Mouse (Mus musculus): ENCODE measurements around the gene Stk17b. TPM values are rescaled to one million over a fixed set of nuclear protein-coding genes. Genes with fewer than 3 reads are reported as not detected.
"Not testable (repeated sequence)": the region's sequence is repeated elsewhere in the genome, so short reads cannot be mapped to it uniquely, and the experiment has no call there.

The Stk17b gene
- total RNA-seq, 4 experiments from 2014 or later = 7.7 to 13.1 (median 11.4) TPM

DNA sequence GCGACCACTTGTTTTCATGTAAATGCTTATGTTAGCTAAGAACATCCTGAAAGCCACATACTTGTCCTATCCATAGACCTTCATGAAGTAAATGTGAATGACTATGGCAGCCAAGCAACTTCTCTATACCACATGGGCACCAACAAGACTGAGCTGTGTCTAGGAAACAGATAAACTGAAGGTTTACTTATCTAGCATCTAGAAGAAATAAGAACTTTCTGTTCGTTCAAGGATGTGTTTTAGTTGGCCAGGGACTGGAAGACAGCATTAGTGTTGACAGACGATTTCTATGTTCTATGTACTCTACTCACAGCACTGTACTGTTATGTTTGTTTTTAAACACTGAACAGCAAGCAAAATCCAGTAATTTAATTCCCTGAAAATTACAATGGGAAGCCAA, 2.9 kb downstream of the Stk17b start:
- no peak for DNase-seq

DNA sequence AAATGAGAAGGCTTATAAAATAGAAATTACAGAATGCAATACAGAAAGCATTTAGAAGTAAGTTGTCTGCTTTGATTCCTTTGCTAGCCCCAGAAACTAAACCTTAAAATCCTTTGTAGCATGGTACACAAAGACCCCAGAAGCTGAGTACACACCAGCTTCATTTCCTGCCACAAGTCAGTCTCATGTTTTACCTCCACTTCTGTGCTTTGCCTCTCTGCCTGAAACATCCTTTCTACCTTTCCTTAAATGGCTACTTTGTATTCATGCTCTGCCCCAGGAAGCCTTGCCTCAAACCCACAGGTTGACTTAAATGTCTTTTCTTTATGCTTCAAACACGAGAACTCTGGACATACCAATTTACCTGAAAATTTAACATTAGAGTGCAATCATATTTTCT, 3.7 kb downstream of the Stk17b start:
- no peak for DNase-seq

DNA sequence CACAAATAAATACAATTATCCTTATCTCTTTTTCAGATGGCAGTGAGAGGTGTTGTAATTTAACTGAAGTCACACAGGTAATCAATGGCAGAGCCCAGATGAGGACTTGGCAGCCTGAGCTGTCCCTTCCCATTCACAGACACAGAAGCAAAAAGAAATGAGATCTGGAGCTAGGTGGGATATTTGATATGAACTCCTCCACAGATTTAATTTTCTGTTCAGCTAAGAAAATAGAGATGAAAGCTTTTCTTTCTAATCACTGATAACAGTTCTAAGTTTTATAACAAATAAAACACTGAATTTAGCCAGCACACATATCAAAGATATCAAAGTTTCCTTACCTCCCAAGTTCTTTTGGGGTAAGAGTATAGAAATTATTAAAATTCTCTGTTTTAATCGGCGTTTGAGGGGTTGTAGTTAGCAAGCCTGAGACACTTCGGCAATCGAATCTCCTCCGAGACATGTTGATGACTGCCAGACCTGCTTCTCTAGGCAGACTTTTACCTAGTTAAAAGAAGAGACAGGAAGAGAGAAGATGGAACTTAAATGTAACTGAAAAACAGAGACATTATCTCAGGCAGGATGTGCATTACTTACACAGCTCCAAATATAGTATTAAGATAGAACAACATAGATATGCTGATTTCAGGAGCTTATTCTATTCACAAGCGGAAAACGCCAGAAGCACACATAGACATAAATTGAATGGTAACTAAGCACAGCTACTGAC, 8.7 kb downstream of the Stk17b start:
- DNase-seq = no peak

DNA sequence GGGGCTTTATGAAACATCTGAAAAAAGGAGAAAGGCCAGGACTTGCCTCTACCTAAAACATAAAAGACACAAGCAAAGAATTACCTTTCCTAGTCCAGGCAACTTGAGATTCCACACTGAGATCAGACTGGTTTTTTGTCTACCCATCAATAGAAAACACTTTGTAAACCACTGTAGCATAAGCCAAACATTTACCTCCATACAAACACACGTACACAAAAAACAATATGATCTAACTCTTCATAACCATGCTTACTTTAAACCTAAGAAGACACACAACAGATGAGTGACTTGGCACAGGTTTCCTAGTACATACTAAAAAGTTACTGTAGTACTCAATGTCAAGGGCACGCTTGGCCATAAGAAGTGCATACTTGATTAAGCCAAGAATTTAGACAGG, 9.5 kb downstream of the Stk17b start:
- DNase-seq = no peak

DNA sequence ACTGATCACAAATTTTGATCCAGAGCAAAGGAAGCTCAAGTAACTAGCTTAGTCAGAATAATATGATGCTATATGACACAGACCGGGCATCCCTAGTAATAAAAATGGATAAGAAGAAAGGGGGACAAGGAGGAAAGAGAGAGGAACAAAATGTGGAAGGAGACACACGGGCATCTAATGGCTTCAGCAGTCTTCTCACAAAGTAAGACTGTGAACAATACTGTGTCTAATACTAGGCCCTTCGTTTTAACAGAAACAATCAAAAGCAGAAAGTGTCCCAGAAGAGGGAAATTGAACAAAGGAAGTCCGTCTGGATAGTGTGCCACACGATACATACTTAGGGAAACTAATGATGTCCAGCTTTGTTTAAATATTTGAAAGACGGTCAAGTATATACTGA, 10.0 kb downstream of the Stk17b start:
- no peak for DNase-seq

DNA sequence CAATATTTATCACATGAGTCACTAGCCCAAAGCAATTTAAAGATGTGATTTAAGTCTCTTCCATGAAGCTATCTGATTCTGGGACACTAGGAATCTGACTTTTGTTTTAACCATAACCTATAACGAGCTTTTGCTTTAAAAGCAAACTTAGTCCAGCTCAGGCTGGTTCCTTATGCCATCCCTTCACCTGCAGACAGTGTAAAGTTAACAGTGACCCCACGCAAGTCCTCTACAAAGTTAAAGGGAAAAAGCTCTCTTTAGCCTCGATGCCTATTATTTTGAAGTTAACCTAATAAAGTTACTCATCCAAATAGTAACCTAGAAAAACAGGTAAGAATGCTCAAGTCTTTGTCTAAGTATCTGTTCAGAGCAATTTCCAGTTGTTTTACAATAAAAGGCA, 10.5 kb downstream of the Stk17b start:
- DNase-seq = no peak

DNA sequence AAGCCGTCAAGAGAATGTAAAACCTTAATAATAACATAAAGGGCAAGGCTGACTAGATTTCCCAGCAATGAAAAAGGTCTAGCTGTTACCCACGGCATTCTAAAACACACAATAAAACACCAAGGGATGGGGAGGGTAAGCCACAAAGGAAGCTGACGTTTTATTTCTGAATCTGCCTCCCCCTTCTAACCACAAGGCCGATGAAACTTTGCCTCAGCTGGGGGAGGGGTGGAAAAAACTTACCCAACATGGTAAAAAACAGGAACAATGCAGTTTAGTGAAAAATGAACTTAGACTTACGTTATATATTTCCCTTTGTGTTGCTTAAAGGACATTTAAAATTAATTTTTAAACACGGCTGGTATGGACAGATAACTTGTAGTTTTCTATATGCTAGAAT, 11.0 kb downstream of the Stk17b start:
- DNase-seq = no peak

DNA sequence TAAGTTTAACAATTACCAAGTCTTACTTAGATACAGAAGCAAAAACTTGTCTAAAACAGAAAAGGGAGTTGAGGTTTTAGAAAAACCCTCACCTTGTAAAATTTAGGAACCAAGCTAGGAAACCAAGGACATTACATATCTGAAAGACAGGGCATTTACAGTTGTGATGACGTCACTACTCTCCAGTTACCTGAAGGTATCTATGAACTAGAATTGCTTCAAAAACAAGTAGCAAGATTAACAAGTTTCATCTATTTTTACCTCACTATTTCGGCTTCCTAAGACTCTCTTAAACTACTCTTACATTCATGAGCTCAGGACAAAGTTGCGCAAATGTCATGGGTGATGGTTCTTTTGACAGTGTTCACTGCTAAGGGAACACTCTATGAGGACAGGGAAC, 12.1 kb downstream of the Stk17b start:
- no peak for DNase-seq

DNA sequence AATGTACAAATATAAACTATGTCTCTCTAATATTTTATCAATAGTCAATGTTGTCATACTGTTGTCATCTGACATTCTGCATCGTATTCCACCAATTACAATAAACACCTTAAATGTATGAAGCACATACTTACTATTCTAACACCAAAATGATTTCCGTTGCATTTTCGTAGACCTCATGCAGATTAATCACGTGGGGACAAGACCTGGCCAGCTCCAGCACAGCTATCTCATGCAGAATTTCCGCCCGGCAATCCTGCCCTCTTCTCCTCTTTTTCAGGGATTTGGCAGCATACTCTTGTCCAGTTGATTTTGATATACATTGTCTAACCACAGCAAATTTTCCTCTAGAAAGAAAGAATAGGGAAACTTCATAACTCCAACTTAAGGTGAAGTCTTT, 13.5 kb downstream of the Stk17b start:
- DNase-seq = no peak

DNA sequence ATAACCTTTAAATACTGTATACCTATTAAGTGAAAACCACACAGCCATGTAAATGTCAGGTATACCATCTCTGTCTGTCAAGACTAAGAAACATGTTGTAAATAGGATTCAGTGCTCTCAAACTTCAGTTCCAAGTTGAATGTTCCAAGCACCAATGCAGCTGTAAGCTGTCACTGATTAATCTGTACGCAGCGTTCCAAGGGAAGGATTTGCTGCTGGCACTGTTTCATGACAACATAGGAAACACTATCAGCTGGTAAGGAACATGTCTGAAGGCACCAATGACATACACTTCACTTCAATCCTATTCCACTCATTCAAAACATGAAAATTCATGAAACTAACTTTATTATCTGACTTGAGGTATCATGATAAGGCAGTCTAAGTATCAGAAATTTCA, 18.9 kb downstream of the Stk17b start:
- no peak for DNase-seq

DNA sequence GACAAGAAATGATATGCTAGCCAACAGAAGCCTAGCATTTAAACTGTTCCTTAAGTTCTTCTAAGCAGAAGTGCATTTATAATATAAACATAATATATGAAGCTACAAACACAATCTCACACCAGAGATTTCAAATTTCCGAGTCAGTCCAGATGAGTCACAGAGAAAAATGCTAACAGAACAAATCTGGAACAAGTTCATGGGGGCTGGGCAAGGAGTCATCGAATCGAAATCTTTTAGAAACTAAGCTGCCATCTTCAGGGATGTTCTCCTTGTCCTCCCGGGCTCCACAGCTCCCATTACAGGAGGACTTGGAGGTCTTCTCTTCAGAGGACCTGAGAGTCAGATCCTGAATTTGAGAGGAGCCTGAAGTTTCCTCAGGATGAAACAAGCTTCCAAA, 27.7 kb downstream of the Stk17b start:
- no peak for DNase-seq

DNA sequence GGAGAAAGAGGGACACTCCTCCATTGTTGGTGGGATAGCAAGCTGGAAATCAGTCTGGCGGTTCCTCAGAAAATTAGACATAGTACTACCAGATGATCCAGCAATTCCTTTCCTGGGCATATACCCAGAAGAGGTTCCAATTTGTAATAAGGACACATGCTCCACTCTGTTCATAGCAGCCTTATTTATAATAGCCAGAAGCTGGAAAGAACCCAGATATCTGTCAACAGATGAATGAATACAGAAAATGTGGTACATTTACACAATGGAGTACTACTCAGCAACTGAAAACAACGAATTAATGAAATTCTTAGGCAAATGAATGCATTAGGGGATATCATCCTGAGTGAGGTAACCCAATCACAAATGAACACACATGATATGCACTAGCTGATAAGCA, 31.5 kb downstream of the Stk17b start:
- DNase-seq = not testable (repeated sequence)

DNA sequence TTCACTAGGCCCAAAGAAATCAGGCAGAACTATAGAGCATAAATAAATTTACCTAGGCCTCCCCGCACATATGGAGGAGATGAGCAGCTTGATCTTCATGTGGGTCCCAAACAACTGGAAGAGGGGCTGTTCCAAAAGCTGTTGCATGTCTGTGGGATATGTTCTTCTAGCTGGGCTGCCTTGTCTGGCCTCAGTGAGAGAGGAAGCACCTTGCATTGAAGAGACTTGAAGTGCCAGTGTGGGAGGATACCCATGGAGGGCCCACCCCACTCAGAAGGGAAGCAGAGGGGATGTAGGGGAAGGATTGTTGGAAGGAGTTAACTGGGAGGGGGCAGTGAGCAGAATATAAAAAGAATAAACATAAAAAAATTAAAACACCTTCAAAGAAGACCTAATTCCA, 33.9 kb downstream of the Stk17b start:
- DNase-seq = no peak

DNA sequence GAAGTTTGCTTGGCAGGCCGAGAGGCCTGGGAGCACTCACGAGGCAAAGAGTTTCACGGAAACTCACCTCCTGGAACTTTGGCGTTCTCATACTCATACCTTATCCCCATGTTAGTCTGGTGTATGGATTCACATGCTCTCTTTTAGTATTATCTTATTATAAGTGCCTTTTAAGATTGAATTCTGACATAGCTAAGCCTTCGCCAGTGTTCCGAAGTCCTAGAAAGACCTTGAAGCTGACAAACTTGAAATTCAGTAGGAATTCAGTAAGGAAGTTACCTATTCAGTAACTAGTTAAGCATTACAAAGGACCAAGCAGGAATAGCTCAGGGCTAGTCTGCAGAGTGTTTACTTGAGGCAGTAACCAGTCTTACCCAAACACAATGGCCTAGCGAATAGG, 34.3 kb downstream of the Stk17b start:
- not testable (repeated sequence) for DNase-seq

DNA sequence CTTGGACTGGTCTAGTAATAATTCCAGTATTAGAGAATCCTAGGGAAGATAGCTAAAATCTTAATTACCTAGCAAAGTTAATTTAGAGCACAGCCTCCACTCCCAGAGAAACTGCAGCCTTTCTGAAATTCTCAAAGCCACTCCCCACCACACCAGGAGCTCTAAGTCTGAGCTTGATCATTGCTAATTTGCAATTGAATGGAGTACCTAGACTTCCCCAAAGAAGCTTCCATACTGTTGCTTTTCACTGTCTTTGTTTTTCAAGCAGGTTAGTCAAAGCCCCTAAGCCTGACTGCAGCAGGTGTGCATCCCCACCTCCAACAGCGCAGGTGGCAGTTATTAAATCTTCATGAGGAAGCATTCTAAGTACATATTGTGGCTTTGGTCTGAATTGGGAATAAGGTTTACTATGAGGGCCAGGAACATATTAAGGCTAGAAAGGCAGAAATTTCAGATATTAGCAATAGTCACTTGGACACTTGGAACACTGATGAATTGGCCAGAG, 35.1 kb downstream of the Stk17b start:
- DNase-seq = not testable (repeated sequence)

DNA sequence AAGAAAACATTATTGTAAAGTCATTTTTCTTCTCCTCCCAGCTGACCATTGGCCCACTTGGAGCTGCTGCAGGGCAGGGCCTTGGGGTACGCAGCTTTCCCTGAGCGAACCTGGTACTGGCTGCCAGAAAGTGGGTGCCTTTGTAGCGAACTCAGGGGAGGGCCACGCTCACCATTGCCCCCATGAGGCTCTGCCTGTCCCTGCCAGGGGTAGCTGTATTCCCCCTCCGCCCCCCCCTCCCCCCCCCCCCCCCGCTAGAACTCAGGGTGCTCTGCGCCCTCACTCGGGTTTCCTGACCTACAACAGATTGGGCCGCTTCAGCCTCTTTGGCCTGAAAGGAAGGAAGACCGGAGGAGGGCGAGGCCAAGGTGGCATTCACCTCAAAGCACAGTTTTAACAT, 36.5 kb downstream of the Stk17b start:
- no peak for DNase-seq

DNA sequence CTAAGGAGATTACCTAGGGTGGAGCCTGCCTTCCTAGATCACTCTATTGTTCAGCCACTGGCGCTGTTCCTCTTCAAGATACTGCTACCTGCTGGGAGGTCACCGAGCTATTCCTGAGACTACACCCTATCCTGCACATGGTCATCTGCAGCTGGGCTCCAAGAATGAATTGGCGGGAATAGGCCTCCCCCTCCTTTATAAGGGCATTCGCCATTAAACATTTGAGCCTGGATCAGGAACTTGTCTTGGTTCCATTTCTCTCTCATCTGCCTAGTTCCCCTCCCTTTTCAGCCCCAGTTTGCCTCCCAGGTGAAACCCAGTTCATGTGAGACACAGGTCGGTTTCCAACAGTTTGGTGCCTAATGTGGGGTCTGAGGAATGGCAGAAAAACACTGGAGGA, 39.0 kb downstream of the Stk17b start:
- DNase-seq = no peak

DNA sequence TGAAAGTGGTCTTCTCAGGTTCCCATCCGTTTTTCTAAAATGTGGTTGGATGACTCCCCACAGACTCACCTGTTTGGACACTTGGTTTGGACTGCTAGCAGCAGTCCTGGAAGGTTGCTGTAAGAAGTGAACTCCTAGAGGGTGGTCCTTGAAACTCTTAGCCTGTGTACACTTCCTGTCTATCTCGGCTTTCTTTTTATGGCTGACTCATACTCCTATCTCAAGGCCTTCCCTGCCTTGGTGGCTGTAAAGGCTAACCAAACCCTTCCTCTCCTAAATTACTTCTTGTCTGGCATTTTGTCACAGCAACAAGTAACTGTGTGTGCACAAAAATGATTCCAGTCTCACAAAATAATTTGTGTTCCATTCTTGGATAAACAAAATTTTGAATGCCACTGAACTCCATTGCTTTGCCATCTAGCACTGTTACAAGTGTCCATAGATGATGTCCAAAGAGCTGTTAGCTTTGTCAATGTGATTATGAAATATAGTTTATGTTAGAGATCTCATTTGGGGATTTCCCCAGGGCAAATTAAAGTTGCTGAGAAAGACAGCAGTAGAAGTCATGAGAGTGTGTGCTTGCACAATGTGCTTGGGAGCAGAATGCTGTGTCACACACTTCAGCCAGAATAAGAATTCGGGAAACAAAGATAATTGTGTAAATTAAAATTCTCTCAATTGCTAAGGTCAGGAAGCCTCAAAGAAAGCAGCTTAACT, 43.1 kb downstream of the Stk17b start:
- DNase-seq = no peak

DNA sequence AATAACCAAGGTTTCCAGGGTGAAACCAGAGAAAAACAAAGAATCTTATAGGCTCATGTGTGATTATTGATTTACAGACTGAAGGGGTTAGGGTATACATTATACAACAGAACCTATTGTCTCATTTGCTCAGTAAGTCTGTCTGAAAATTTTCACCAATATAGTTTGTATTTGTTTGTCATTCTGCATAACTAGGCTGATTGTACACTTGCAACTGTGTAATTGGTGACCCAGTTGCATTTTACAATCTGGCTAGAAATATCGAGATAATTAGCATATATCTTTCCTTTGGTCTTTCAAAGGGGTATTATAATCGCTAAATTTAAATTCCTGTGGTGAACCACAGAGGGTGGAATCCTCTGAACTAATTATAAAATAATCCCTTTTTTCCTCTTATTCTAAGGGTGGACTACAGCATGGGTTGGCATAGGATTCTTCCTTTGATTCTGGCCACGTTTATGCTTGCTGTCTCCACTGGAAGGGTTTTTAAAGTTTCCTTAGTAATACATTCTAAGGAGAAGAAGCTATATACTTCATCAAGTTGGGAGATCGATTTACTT, 44.2 kb downstream of the Stk17b start:
- no peak for DNase-seq

DNA sequence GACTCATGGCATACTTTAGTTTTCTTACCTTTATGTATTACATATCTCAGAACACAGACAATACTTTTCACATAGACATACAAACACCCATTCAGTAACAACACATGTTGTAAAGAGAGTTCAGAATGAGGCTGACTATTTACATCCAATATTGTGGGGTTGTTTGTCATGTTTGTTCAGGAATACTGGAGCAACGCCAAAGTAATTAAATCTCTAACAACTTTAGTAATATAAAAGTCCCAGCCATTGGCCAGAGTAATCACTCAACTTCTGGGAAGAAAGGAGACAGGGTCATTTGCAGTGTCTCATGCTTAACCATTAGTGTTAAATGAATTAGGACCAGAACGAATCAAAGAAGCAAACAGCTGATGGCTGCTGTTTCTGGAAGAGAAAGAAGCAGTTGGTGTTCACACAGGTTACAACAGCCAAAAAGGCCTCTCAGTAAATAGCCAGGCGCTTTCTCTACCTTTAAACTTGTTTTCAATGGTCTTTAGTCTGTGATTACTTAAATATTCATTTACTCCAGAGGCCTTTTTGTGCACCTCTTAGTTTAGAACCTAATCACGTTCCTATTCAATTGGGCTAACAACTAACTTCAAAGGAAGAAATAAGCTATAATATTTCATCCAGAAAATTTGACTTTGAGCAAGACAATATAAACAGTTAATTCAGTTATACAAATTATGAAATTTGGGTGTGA, 44.8 kb downstream of the Stk17b start:
- not testable (repeated sequence) for DNase-seq

DNA sequence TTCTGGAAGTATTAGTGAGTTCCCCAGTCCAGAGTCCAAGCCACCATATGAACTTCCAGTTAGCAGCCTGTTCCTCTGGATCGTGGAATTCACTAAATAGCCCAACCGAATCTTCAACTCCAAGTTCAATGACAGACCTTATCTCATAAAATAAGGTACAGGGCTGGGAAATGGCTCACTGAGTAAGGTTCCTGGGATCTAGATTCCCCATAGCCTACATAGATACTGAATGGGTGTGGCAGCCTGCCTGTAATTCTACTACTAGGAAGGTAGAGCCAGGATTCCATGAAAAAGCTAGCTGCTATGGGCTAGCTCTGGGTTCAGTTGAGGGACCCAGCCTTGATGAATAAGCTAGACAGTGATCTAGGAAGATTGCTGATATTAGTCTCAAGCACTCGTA, 48.4 kb downstream of the Stk17b start:
- no peak for DNase-seq

DNA sequence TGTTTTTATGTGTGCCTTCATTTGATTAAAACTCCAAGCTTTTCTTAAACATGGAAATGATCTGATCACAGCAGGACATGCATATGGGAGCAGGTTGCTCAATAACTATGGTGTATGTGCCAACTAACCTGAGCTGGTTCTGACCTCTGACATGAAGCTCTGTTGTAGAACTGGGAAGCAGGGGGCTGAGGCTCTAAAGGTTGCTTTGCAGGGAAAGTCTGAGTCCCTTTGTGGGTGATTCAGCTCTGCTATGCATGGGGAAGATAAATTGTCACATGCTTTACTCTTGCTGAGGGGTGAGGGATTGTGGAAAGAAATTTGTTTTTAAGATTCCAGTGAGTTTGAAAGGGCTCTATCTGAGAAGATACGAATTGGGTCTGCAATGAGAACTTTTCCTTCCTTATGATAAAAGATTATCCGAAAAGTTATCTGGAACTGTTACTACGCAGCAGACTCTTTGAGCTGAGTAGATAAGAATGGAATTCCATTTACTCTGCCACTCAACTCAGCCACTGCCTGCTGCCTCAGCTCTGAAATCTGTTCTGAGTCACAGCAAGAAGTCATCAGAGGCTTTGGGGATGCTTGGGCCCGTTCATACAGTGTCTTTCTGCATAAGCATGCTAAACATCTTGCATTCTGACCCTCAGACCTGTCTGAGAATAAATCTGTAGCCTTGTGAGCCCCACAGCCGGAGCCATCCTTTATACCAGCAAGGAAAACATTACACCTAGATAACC, 56.4 kb downstream of the Stk17b start:
- DNase-seq = no peak

DNA sequence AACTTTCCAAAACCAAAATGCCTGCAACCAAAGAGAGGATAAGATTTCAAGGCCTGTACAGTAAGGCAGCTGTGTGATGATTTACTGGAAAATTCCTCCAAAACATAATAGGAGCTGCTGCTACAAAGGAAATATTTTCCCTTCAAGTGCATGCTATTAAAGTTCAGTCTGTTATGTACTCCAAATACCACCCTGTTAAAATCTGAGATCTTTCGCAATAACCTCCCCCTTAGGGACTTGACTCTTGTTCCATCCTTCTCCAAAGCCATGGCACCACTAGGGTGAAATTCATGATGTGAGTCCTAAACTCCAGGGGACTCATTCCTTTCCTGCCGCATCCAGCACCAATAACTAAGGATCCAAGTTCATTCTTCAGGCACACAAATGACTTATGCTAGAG, 58.1 kb downstream of the Stk17b start:
- no peak for DNase-seq
